Mouse (Mus musculus) lung, postnatal 14 days (tissue): ENCODE data around the gene Klf16.

ENCODE experiments used
- DNase-seq: peaks from one replicate; pipeline ENCODE4 v3.0.0; 2021

The Klf16 gene

DNA sequence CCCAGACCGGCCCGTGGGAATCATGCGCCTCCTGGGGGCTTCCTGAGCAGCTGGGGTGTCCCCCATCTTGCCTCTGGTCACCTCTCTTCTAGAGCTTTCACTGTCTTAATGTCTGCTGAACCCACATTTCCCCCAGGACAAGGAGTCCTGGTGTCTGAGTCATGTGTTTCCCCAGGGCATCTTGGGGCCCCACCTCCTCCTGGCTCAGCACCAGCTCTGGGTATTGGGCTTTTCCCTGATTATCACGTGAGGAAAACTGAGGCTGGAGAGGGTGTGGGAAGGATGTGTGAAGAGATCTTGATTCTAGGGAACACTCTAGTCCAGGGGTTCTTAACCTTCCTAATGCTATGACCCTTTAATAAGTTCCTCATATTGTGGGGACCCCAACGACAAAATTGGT lies 38.9 kb downstream of the Klf16 start:
- no peak for DNase-seq

GRCm38 (mm10) chr10:80535711-80536110 lies 41.4 kb downstream of the Klf16 start:
- DNase-seq: no peak

DNA sequence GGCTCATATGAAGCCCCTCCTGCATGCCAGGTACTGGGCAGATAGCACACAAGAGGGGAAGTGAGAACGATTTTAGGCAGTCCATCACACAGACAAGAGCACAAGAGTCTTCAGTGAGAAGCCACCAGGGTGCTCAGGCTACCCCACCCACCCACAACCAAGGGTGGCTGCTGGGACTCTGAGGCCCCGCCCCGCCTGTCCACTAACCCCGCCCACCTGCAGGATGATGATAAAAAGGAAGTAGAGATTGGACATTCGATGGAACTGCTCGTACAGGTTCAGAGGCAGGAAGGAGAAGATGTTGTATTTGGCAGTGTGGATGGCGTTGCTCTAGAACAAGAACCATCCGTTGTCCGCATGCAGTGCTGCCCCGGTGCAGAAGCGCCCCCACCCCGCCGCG lies 42.0 kb downstream of the Klf16 start:
- DNase-seq: no peak

DNA sequence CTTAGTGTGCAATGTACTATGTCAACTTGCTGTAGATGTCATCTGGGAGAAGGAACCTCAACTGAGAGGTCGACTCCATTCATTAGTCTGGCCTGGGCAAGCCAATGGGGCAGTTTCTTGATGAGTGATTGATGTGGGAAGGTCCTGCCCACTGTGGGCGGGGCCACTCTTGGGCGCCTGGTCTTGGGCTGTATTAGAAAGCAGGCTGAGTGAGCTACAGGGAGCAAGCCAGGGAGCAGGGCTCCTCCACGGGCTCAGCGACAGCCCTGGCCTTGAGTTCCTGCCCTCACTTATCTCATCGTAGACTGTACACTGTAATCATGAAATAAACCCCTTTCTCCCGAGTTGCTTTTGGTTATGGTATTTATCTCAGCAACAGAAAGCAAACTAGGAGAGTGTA lies 43.4 kb downstream of the Klf16 start:
- DNase-seq: no peak

GRCm38 (mm10) chr10:80532783-80533182 lies 44.3 kb downstream of the Klf16 start:
- no peak for DNase-seq

DNA sequence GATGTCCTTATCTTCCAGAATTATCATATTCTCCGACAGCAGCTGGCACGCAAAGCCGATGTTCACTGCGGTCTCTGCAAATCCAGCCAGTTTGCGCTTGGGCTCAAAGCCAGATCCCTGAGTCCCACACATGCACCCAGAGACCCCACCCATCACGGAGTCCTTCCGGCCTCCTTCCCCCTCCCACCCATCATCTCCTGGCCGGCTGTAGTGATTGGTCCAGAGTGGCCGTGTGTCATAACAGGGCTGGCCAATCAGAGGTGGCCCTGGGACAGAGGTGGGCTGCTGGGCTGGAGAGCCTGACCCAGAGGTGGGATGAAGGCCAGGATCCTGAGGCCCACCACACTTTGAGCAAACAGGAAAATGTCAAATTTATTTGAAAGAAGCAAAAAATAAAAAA lies 50.9 kb downstream of the Klf16 start:
- DNase-seq: no peak

DNA sequence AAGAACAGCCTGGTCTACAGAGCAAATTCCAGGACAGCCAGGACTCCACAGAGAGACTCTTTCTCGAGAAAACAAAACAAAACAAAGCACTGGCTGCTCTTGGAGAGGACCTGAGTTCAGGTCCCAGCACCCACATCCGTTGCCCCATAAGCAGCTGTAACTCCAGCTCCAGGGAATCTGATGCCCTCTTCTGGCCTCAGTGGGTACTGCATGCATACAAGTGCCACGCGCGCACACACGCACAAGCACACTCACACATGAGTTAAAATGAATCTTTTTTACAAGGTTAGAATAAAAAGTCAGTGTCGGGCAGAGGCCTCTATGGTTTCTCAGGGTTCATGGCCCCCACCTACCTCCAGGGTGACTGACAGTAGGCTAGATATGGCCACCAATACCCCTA lies 53.8 kb downstream of the Klf16 start:
- no peak for DNase-seq

GRCm38 (mm10) chr10:80519287-80519686 lies 57.8 kb downstream of the Klf16 start:
- DNase-seq: no peak
